ENCODE assay signal across 9 mouse cellular contexts in genomic region chr6:116386045-116386415, GRCm38 (mm10). TPM values are rescaled to one million over a fixed set of nuclear protein-coding genes. Genes with fewer than 3 reads are reported as not detected.
DNase-seq lines count a peak whose midpoint lies in the region; ATAC-seq and TF ChIP-seq lines count a peak whose summit lies in the region.
"Had no signal": no experiment of that assay in that cellular context is flagged by ENCODE, and none has a peak within 500 bp of the region (broad histone marks: within the 10 kb centered on the region; RNA-seq: fewer than 3 reads in every experiment).

No protein-coding gene starts in this region.

- peak; percentile 71; the same call in 1 of the 2 replicates for ATAC-seq in forebrain, embryonic 15.5 days (replicated peaks)
- peak; percentile 93 for ATAC-seq in kidney, embryonic 16.5 days (ENCODE audit: low FRiP score, low TSS enrichment)
- peak; percentile 91 for ATAC-seq in neural tube, embryonic 13.5 days (ENCODE audit: low read depth)

- peak overlapping the region; percentile 38; the same call in 1 of the 2 replicates for H3K27ac ChIP-seq in left cerebral cortex, adult 2 months
- peak overlapping the region; percentile 31; the same call in 1 of the 2 replicates for H3K27ac ChIP-seq in forebrain, embryonic 15.5 days (replicated peaks)
- peak overlapping the region; percentile 89 for H3K27ac ChIP-seq in kidney, embryonic 16.5 days (ENCODE audit: low read length)
- H3K27ac ChIP-seq in neural tube, embryonic 13.5 days (replicated peaks), result peak overlapping the region; percentile 82
- H3K27ac ChIP-seq: macrophage had no signal

- no peak overlapping the region for H3K9ac ChIP-seq in forebrain, embryonic 15.5 days (replicated peaks)
- no peak overlapping the region for H3K9ac ChIP-seq in kidney, embryonic 16.5 days (replicated peaks; ENCODE audit: low read length)
- H3K9ac ChIP-seq in neural tube, embryonic 13.5 days, result peak overlapping the region; percentile 64

- peaks cover 23% of the 10 kb centered on the region for H3K4me1 ChIP-seq in forebrain, embryonic 15.5 days
- H3K4me1 ChIP-seq in kidney, embryonic 16.5 days (ENCODE audit: insufficient read depth, low read length), result peaks cover 38% of the 10 kb centered on the region
- peaks cover 31% of the 10 kb centered on the region for H3K4me1 ChIP-seq in neural tube, embryonic 13.5 days (replicated peaks)

- no peak overlapping the region for H3K4me2 ChIP-seq in forebrain, embryonic 15.5 days (replicated peaks)
- peak overlapping the region; percentile 47 for H3K4me2 ChIP-seq in kidney, embryonic 16.5 days (replicated peaks; ENCODE audit: low read depth, low read length)
- H3K4me2 ChIP-seq in neural tube, embryonic 13.5 days, result peak overlapping the region; percentile 44

- intact Hi-C loops in left cerebral cortex, adult 2 months (cut with DNase I), result no loop called here
- intact Hi-C loops in left cerebral cortex, postnatal 14 days (cut with DNase I), result no loop called here

- H3K36me3 ChIP-seq in forebrain, embryonic 15.5 days, result no peaks in the 10 kb centered on the region
- H3K36me3 ChIP-seq in kidney, embryonic 16.5 days (ENCODE audit: insufficient read depth, low read length), result no peaks in the 10 kb centered on the region
- H3K36me3 ChIP-seq in neural tube, embryonic 13.5 days, result no peaks in the 10 kb centered on the region

- WGBS in forebrain, embryonic 15.5 days, result 26% methylated on average over 4 of the region's 4 CpGs
- WGBS in kidney, embryonic 16.5 days, result 21% methylated on average over 4 of the region's 4 CpGs
- WGBS in neural tube, embryonic 13.5 days, result 17% methylated on average over 4 of the region's 4 CpGs

- DNase-seq in left cerebral cortex, adult 2 months (ENCODE audit: extremely low spot score in 1 of 2, low spot score in 2 of 2), result no peak
- DNase-seq in left cerebral cortex, postnatal 14 days (ENCODE audit: low spot score in 2 of 2), result no peak
- DNase-seq in gastrocnemius, postnatal 25 days, result no peak
- DNase-seq in thymus, postnatal 36 days, result no peak
- no peak for DNase-seq in urinary bladder, postnatal 14 days (ENCODE audit: low spot score)

- no peak overlapping the region for H3K4me3 ChIP-seq in left cerebral cortex, adult 2 months
- no peak overlapping the region for H3K4me3 ChIP-seq in forebrain, embryonic 15.5 days
- no peak overlapping the region for H3K4me3 ChIP-seq in kidney, embryonic 16.5 days (ENCODE audit: low read length)
- peak overlapping the region; percentile 3; the same call in 1 of the 2 replicates for H3K4me3 ChIP-seq in neural tube, embryonic 13.5 days

- no peaks in the 10 kb centered on the region for H3K27me3 ChIP-seq in forebrain, embryonic 15.5 days
- no peaks in the 10 kb centered on the region for H3K27me3 ChIP-seq in kidney, embryonic 16.5 days (ENCODE audit: insufficient read depth, low read length)
- H3K27me3 ChIP-seq in neural tube, embryonic 13.5 days, result no peaks in the 10 kb centered on the region

- TF ChIP-seq CTCF in left cerebral cortex, adult 2 months (IDR thresholded peaks at IDR 0.05), result no peak

- no peaks in the 10 kb centered on the region for H3K9me3 ChIP-seq in forebrain, embryonic 15.5 days
- H3K9me3 ChIP-seq in kidney, embryonic 16.5 days (ENCODE audit: low read length), result no peaks in the 10 kb centered on the region
- H3K9me3 ChIP-seq in neural tube, embryonic 13.5 days, result no peaks in the 10 kb centered on the region

RNA-seq across cellular contexts. Expression of gene March8, which starts 48.2 kb away (rescaled TPM):
- 10 to 100 TPM; 45.5 to 49.5 TPM for total RNA-seq in left cerebral cortex, adult 2 months (2021)
- 10 to 100 TPM; 52.8 to 54.3 TPM for total RNA-seq in left cerebral cortex, postnatal 14 days (2021)
- 52.3 and 55.7 TPM in 2 replicates for polyA plus RNA-seq in forebrain, embryonic 15.5 days (2015; fragmentation: Nextera tagmentation; extraction: Ambion mirVana)
- polyA plus RNA-seq in kidney, embryonic 16.5 days (2015; fragmentation: Nextera tagmentation; extraction: Ambion mirVana), result 40.9 and 42.9 TPM in 2 replicates
- polyA plus RNA-seq in neural tube, embryonic 13.5 days (2015; fragmentation: Nextera tagmentation; extraction: Ambion mirVana), result 58.1 and 58.7 TPM in 2 replicates
- 10 to 100 TPM; 24.4 to 27.1 TPM for total RNA-seq in gastrocnemius, postnatal 25 days (2021)

Comparison
In these comparisons a context has a peak if more than half of its experiments do, and no peak if none do; other contexts are left out.
1. H3K27ac ChIP-seq: peak in every context shown above with its lines; median percentile 89 in kidney, embryonic 16.5 days; 82 in neural tube, embryonic 13.5 days; 38 in left cerebral cortex, adult 2 months; 31 in forebrain, embryonic 15.5 days.